Comparison of ENCODE assay signal across 14 mouse cellular contexts in genomic region chr12:81019280-81019935, GRCm38 (mm10). TPM values are rescaled to one million over a fixed set of nuclear protein-coding genes. Genes with fewer than 3 reads are reported as not detected.
A peak's percentile ranks its signal among the peaks of the same experiment; 100 is the strongest.
DNase-seq lines count a peak whose midpoint lies in the region; ATAC-seq and TF ChIP-seq lines count a peak whose summit lies in the region.
"Had no signal": no experiment of that assay in that cellular context is flagged by ENCODE, and none has a peak within 500 bp of the region (broad histone marks: within the 10 kb centered on the region; RNA-seq: fewer than 3 reads in every experiment).

No protein-coding gene starts in this region.

- no peaks in the 10 kb centered on the region for H3K9me3 ChIP-seq in CH12.LX (replicated peaks; ENCODE audit: low read length)
- H3K9me3 ChIP-seq in liver, postnatal 0 days (ENCODE audit: low read length) = no peaks in the 10 kb centered on the region

- TF ChIP-seq RAD21 in CH12.LX (IDR thresholded peaks at IDR 0.05; ENCODE audit: low read depth, low read length) = no peak; the same call in 1 of the 2 replicates

- peak; percentile 66 for ATAC-seq in liver, postnatal 0 days

- peak; percentile 58 for DNase-seq in 416B (ENCODE audit: low read depth)
- peak; percentile 92 for DNase-seq in CH12.LX (ENCODE audit: extremely low read depth)
- peak; percentile 74 for DNase-seq in ZHBTc4 (ENCODE audit: low read depth, low spot score)
- no peak for DNase-seq in liver, postnatal 0 days
- no peak for DNase-seq in urinary bladder, postnatal 10 days (ENCODE audit: low spot score)
- DNase-seq in gastrocnemius, adult 8-10 months (ENCODE audit: low spot score in 2 of 2) = no peak
- DNase-seq in frontal cortex, postnatal 10 days (ENCODE audit: low spot score in 2 of 2) = no peak
- DNase-seq: adrenal gland, postnatal 36 days; heart, postnatal 36 days; kidney, postnatal 25 days; thymus, adult 2 months had no signal

- peak overlapping the region; percentile 69 to 82 (median 76) for H3K4me3 ChIP-seq in CH12.LX (replicated peaks in 1 of 3; ENCODE audit: low read depth in 2 of 3, low read length in 2 of 3, poor library complexity in 1 of 3)
- no peak overlapping the region for H3K4me3 ChIP-seq in liver, postnatal 0 days (ENCODE audit: low read depth, low read length)
- H3K4me3 ChIP-seq: left cerebral cortex, adult 2 months had no signal

- WGBS in liver, postnatal 0 days (ENCODE audit: insufficient replicate concordance) = 76% methylated on average over 7 of the region's 7 CpGs

- in situ Hi-C loops in CH12.LX (cut with MboI; ENCODE audit: low pct_ligation_motif_present, low pct_unique_long_range_greater_than_20kb, low sequenced_read_pairs) = no loop called here

- H3K9ac ChIP-seq in CH12.LX (ENCODE audit: insufficient read depth, low read depth) = peak overlapping the region; percentile 83
- H3K9ac ChIP-seq in liver, postnatal 0 days (replicated peaks) = no peak overlapping the region
- H3K9ac ChIP-seq: liver, embryonic 14.5 days had no signal

- TF ChIP-seq POLR2A in CH12.LX (IDR thresholded peaks at IDR 0.05; ENCODE audit: low read depth, low read length) = peak; percentile 61

- no peak for TF ChIP-seq EP300 in CH12.LX (IDR thresholded peaks at IDR 0.05; ENCODE audit: low read length)
- no peak for TF ChIP-seq EP300 in liver, postnatal 0 days (IDR thresholded peaks at IDR 0.05; ENCODE audit: low read depth)

- H3K4me1 ChIP-seq in CH12.LX (ENCODE audit: control insufficient read depth in 1 of 2, insufficient read depth in 2 of 2) = peaks cover 3 to 35% of the 10 kb centered on the region in 2 experiments; a peak in 3 of 4 replicates
- no peaks in the 10 kb centered on the region for H3K4me1 ChIP-seq in liver, postnatal 0 days (ENCODE audit: insufficient read depth)

- peaks cover 0 to 49% of the 10 kb centered on the region in 2 experiments for H3K36me3 ChIP-seq in CH12.LX (replicated peaks in 1 of 2; ENCODE audit: control insufficient read depth in 1 of 2, insufficient read depth in 1 of 2, low read length in 1 of 2)
- no peaks in the 10 kb centered on the region for H3K36me3 ChIP-seq in liver, postnatal 0 days (replicated peaks; ENCODE audit: insufficient read depth, low read length)

- TF ChIP-seq CTCF in CH12.LX (conservative IDR thresholded peaks at IDR 0.05 in 1 of 2, IDR thresholded peaks at IDR 0.05 in 1 of 2; ENCODE audit: low read depth in 2 of 2, low read length in 2 of 2) = peak; percentile 27 to 44; a peak in 2 of 4 replicates
- no peak for TF ChIP-seq CTCF in liver, postnatal 0 days (IDR thresholded peaks at IDR 0.05; ENCODE audit: low read depth)

- H3K27me3 ChIP-seq in CH12.LX (replicated peaks) = no peaks in the 10 kb centered on the region
- H3K27me3 ChIP-seq in liver, postnatal 0 days (ENCODE audit: insufficient read depth, low read length) = no peaks in the 10 kb centered on the region

- peak overlapping the region; percentile 90; the same call in 1 of the 2 replicates for H3K4me2 ChIP-seq in CH12.LX (ENCODE audit: insufficient read depth, low read depth, poor library complexity, severe bottlenecking)
- no peak overlapping the region for H3K4me2 ChIP-seq in liver, postnatal 0 days (ENCODE audit: low read depth, low read length)

- H3K27ac ChIP-seq in CH12.LX (ENCODE audit: insufficient read depth, low read depth) = peak overlapping the region; percentile 16; the same call in 1 of the 2 replicates
- H3K27ac ChIP-seq in liver, postnatal 0 days (ENCODE audit: low read depth) = no peak overlapping the region
- H3K27ac ChIP-seq: left cerebral cortex, adult 2 months; liver, embryonic 14.5 days had no signal

- H3K79me2 ChIP-seq in CH12.LX (replicated peaks; ENCODE audit: control insufficient read depth, extremely low read depth, insufficient read depth, poor library complexity, severe bottlenecking) = peaks cover 21% of the 10 kb centered on the region

- dilution Hi-C loops in CH12.LX (cut with MboI; ENCODE audit: extremely low pct_ligation_motif_present, extremely low pct_unique_long_range_greater_than_20kb, low sequenced_read_pairs) = no loop called here

TF ChIP-seq in CH12.LX, 34 proteins besides CTCF, POLR2A, EP300 and RAD21:
- TF ChIP-seq MXI1 (IDR thresholded peaks at IDR 0.05; ENCODE audit: low read depth, low read length) = peak; percentile 55; the same call in 1 of the 2 replicates
- peak; percentile 25; the same call in 1 of the 2 replicates for TF ChIP-seq USF2 (conservative IDR thresholded peaks at IDR 0.05; ENCODE audit: low read depth, low read length)
- TF ChIP-seq ETS1 (conservative IDR thresholded peaks at IDR 0.05; ENCODE audit: low read depth, low read length) = no peak
- peak; percentile 5; the same call in 1 of the 2 replicates for TF ChIP-seq NRF1 (IDR thresholded peaks at IDR 0.05; ENCODE audit: low read depth, low read length)
- peak; percentile 69; the same call in 1 of the 2 replicates for TF ChIP-seq SIN3A (IDR thresholded peaks at IDR 0.05; ENCODE audit: low read length)
- TF ChIP-seq HCFC1 (IDR thresholded peaks at IDR 0.05; ENCODE audit: low read depth, low read length) = peak; percentile 84
- peak; percentile 92 for TF ChIP-seq CHD2 (IDR thresholded peaks at IDR 0.05; ENCODE audit: low read length)
- TF ChIP-seq TBP (conservative IDR thresholded peaks at IDR 0.05; ENCODE audit: low read depth, low read length) = 0 out of 2 replicates have a peak, but pooled peaks have one; percentile 16
- TF ChIP-seq KAT2A (IDR thresholded peaks at IDR 0.05; ENCODE audit: insufficient replicate concordance, low read length) = peak; percentile 72; the same call in 1 of the 2 replicates
- TF ChIP-seq E2F4 (IDR thresholded peaks at IDR 0.05; ENCODE audit: insufficient replicate concordance, low read depth, low read length) = no peak
- no peak for TF ChIP-seq UBTF (IDR thresholded peaks at IDR 0.05; ENCODE audit: low read depth, low read length)
- 0 out of 2 replicates have a peak, but pooled peaks have one; percentile 40 for TF ChIP-seq CHD1 (IDR thresholded peaks at IDR 0.05; ENCODE audit: low read depth, low read length)
- TF ChIP-seq MAZ (IDR thresholded peaks at IDR 0.05; ENCODE audit: low read depth, low read length) = peak; percentile 51; the same call in 1 of the 2 replicates
- TF ChIP-seq ELF1 (IDR thresholded peaks at IDR 0.05; ENCODE audit: low read depth, low read length) = peak; percentile 97
- peak; percentile 85 for TF ChIP-seq MAX (IDR thresholded peaks at IDR 0.05; ENCODE audit: low read length)
- peak; percentile 40; the same call in 1 of the 2 replicates for TF ChIP-seq MEF2A (IDR thresholded peaks at IDR 0.05; ENCODE audit: borderline replicate concordance, low read depth, low read length)
- peak; percentile 69 for TF ChIP-seq NELFE (IDR thresholded peaks at IDR 0.05; ENCODE audit: low read depth, low read length)
- TF ChIP-seq POLR2AphosphoS2 (IDR thresholded peaks at IDR 0.05; ENCODE audit: low read depth, low read length) = peak; percentile 62; the same call in 1 of the 2 replicates
- TF ChIP-seq JUND (conservative IDR thresholded peaks at IDR 0.05; ENCODE audit: low read depth, low read length) = no peak
- no peak for TF ChIP-seq BHLHE40 (IDR thresholded peaks at IDR 0.05; ENCODE audit: low read depth, low read length)
- peak; percentile 59 for TF ChIP-seq USF1 (IDR thresholded peaks at IDR 0.05; ENCODE audit: low read depth, low read length)
- no peak for TF ChIP-seq JUN (IDR thresholded peaks at IDR 0.05; ENCODE audit: insufficient read depth, low read depth, low read length)
- TF ChIP-seq PAX5 (IDR thresholded peaks at IDR 0.05; ENCODE audit: low read length) = no peak
- peak; percentile 90 for TF ChIP-seq MYC (IDR thresholded peaks at IDR 0.05; ENCODE audit: low read depth, low read length)

RNA-seq across cellular contexts. Expression of gene Smoc1, which starts 7.2 kb away (rescaled TPM):
- total RNA-seq in CH12.LX (2012; rRNA removed) (11.5 and 11.6 TPM in 2 replicates), CH12.LX (2014; rRNA removed) (11.0 and 11.2 TPM in 2 replicates)
- polyA plus RNA-seq in CH12.LX (2012; ENCODE audit: insufficient read length, low read depth) = 23.0 and 23.5 TPM in 2 replicates
- polyA plus RNA-seq in liver, postnatal 0 days (2015; fragmentation: Nextera tagmentation; extraction: Ambion mirVana) = 12.3 and 15.5 TPM in 2 replicates
- total RNA-seq in gastrocnemius, adult 8-10 months (2022) = 1 to 10 TPM in 3 of 4 experiments, under 1 TPM in 1; 0.73 to 2.6 (median 1.8) TPM

RNA-seq across cellular contexts. Expression of gene Slc10a1, which starts 50.9 kb away (rescaled TPM):
- total RNA-seq in CH12.LX (2012; rRNA removed) = 0.13 TPM in 2 replicates
- total RNA-seq in CH12.LX (2014; rRNA removed) = not detected in 2 replicates
- polyA plus RNA-seq in CH12.LX (2012; ENCODE audit: insufficient read length, low read depth) = 0.20 and 0.23 TPM in 2 replicates
- 500 and 502 TPM in 2 replicates for polyA plus RNA-seq in liver, postnatal 0 days (2015; fragmentation: Nextera tagmentation; extraction: Ambion mirVana)
- under 1 TPM in 1 of 4 experiments, not detected in 3; 0.16 TPM for total RNA-seq in gastrocnemius, adult 8-10 months (2022)
- total RNA-seq: adrenal gland, postnatal 36 days; heart, postnatal 36 days; left cerebral cortex, adult 2 months had no signal
- polyA plus RNA-seq: erythroblast, embryonic 14.5 days had no signal

Comparison
In these comparisons a context has a peak if more than half of its experiments do, and no peak if none do; other contexts are left out.
1. DNase-seq: peak in 416B (single experiment), CH12.LX (single experiment) and ZHBTc4 (single experiment); none in liver, postnatal 0 days (single experiment), urinary bladder, postnatal 10 days (single experiment), gastrocnemius, adult 8-10 months (0 of 2) and frontal cortex, postnatal 10 days (0 of 2).